Mouse (Mus musculus) bone marrow macrophage, adult 2 months (primary cell): ENCODE results near the gene Il12a.

Experiments
- CTCF ChIP-seq: IDR thresholded peaks from 2 replicates; pipeline ENCODE4 v1.5.1; 2012; ENCODE audit warnings: low read depth, mild to moderate bottlenecking, low read length, moderate library complexity
- POLR2A ChIP-seq: IDR thresholded peaks from 2 replicates; pipeline ENCODE4 v1.6.1; 2012; ENCODE audit warnings: mild to moderate bottlenecking, low read depth, low read length, borderline replicate concordance

GRCm38 (mm10) chr3:68711510-68711909, 21.1 kb downstream of the Il12a start:
- TF ChIP-seq POLR2A (no peak), CTCF (no peak)
